Mouse (Mus musculus) cerebellum, adult 2 months (tissue): ENCODE data around the gene Gm43638. TPM values are rescaled to one million over a fixed set of nuclear protein-coding genes. Genes with fewer than 3 reads are reported as not detected.
"Not testable (repeated sequence)": the region's sequence is repeated elsewhere in the genome, so short reads cannot be mapped to it uniquely, and the experiment has no call there.

ENCODE experiments used
- DNase-seq, 2 experiments: peaks; one replicate each; pipeline ENCODE4 v3.0.0; 2021
- H3K27ac ChIP-seq: fragments of 200-500 bp; 2 replicates; pipeline ENCODE4 v1.5.1; 2012; ENCODE audit warnings: low read length, control low read depth, inconsistent platforms; ENCODE audit not compliant: insufficient read depth
- H3K27me3 ChIP-seq: fragments of 200-500 bp; 2 replicates; pipeline ENCODE4 v1.6.1; 2012; ENCODE audit warnings: inconsistent platforms, mild to moderate bottlenecking, low read length, moderate library complexity; ENCODE audit not compliant: control insufficient read depth, insufficient read depth
- H3K4me1 ChIP-seq: fragments of 200-500 bp; 2 replicates; pipeline ENCODE4 v1.6.1; 2011; ENCODE audit warnings: low read length; ENCODE audit not compliant: control insufficient read depth, insufficient read depth
- H3K4me3 ChIP-seq: fragments of 200-500 bp; replicated peaks from 2 replicates; pipeline ENCODE3; 2011; ENCODE audit warnings: mild to moderate bottlenecking, low read depth, low read length, control low read depth; ENCODE audit not compliant: insufficient read depth
- CTCF ChIP-seq: fragments of 200-500 bp; IDR thresholded peaks from 2 replicates; pipeline ENCODE4 v1.5.1; 2011; ENCODE audit warnings: low read depth, mild to moderate bottlenecking, control low read depth, low read length, moderate library complexity, borderline replicate concordance; ENCODE audit not compliant: insufficient read depth
- POLR2A ChIP-seq: fragments of 200-500 bp; IDR thresholded peaks from 2 replicates; pipeline ENCODE4 v1.6.1; 2011; ENCODE audit warnings: low read length, control low read depth, borderline replicate concordance; ENCODE audit not compliant: insufficient read depth
- WGBS: fragments of 180-500 bp; shearing (Covaris S2); methylation state at CpG from one replicate; pipeline ENCODE4 v1.1.7; 2018; 5-methylcytosine and 5-hydroxymethylcytosine counted together
- polyA plus RNA-seq: library from polyadenylated mRNA; depleted of rRNA; stranded (reverse); fragments of >200 nt; gene quantifications from 2 replicates; pipeline ENCODE4 v1.2.3, GENCODE M21; 2012; rRNA removed

Gene Gm43638
- polyA plus RNA-seq, 1 experiment: not detected

DNA sequence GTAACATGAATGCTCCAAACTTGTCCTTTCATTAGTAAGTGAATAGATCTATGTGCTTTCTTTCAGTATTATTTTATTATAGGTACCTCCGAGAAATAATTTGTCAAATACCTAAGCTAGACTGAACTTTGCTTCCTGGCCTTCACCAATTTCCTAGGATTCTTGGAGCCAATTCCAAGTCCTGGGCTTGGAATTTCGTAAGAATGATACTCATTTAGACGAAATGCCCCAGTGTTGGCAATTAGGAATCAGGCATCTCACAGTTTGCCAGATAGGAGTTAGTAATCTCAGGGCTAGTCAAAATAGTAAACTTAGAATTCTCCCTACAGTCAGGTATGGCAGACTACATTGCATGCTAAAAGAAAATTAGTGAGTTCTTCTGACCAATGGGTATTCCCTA lies 60.9 kb downstream of the Gm43638 start:
- no peak for TF ChIP-seq POLR2A
- TF ChIP-seq CTCF: no peak
- no peaks in the 10 kb centered on the region for H3K4me1 ChIP-seq
- no peak for DNase-seq
- H3K4me3 ChIP-seq: no peak overlapping the region
- 75% methylated on average over 3 of the region's 3 CpGs for WGBS
- H3K27me3 ChIP-seq: no peaks in the 10 kb centered on the region
- H3K27ac ChIP-seq: no peak overlapping the region

GRCm38 (mm10) chr5:87424041-87424440 lies 62.6 kb downstream of the Gm43638 start, which contains the start of gene Ugt2b38:
Gene Ugt2b38 (minus strand): TSS chr5:87424203.
- WGBS: 86% methylated on average over 2 of the region's 2 CpGs
- H3K4me3 ChIP-seq, DNase-seq, H3K27me3 ChIP-seq, H3K4me1 ChIP-seq, H3K27ac ChIP-seq: not testable (repeated sequence)

Other genes with a start within 250 kb of the Gm43638 start
- not detected in 2 replicates for gene Ugt2b37, start 232.0 kb downstream of the Gm43638 start, polyA plus RNA-seq
- not detected in 2 replicates for gene Ugt2a3, start 149.6 kb downstream of the Gm43638 start, polyA plus RNA-seq
- gene Ugt2b38, start 62.6 kb downstream of the Gm43638 start, polyA plus RNA-seq: not detected in 2 replicates
- gene Ugt2a2, start 4.5 kb downstream of the Gm43638 start, polyA plus RNA-seq: not detected in 2 replicates
- not detected in 2 replicates for gene Ugt2a1, start 4.1 kb upstream of the Gm43638 start, polyA plus RNA-seq
- gene Sult1b1, start 51.4 kb upstream of the Gm43638 start, polyA plus RNA-seq: not detected in 2 replicates
- gene Sult1d1, start 82.2 kb upstream of the Gm43638 start, polyA plus RNA-seq: not detected in 2 replicates
- gene Sult1e1, start 104.8 kb upstream of the Gm43638 start, polyA plus RNA-seq: not detected in 2 replicates
- not detected in 2 replicates for gene Csn1s1, start 179.4 kb upstream of the Gm43638 start, polyA plus RNA-seq
- gene Csn2, start 212.8 kb upstream of the Gm43638 start, polyA plus RNA-seq: not detected in 2 replicates